ENCODE assay signal across 13 mouse cellular contexts in genomic region chr2:73996986-73997385, GRCm38 (mm10).
"Had no signal": no experiment of that assay in that cellular context is flagged by ENCODE, and none has a peak within 500 bp of the region (broad histone marks: within the 10 kb centered on the region; RNA-seq: fewer than 3 reads in every experiment).

No protein-coding gene starts in this region.

- H3K27me3 ChIP-seq: midbrain, embryonic 15.5 days; stomach, embryonic 15.5 days had no signal

- H3K4me1 ChIP-seq: midbrain, embryonic 13.5 days; midbrain, embryonic 15.5 days; stomach, embryonic 15.5 days had no signal

- H3K27ac ChIP-seq: midbrain, embryonic 13.5 days; midbrain, embryonic 15.5 days; neural tube, embryonic 12.5 days; stomach, embryonic 15.5 days; stomach, postnatal 0 days had no signal

- H3K36me3 ChIP-seq: midbrain, embryonic 13.5 days; midbrain, embryonic 15.5 days; neural tube, embryonic 12.5 days; stomach, embryonic 15.5 days had no signal

- ATAC-seq: midbrain, embryonic 13.5 days; midbrain, embryonic 15.5 days had no signal

- H3K4me2 ChIP-seq: lung, embryonic 14.5 days; midbrain, embryonic 11.5 days; midbrain, embryonic 13.5 days; midbrain, embryonic 15.5 days; neural tube, embryonic 12.5 days; stomach, embryonic 15.5 days had no signal

- H3K4me3 ChIP-seq: midbrain, embryonic 13.5 days; midbrain, embryonic 15.5 days; neural tube, embryonic 12.5 days; stomach, embryonic 15.5 days had no signal

- DNase-seq: lung, adult 18-20 months; lung, embryonic 14.5 days; lung, postnatal 10 days; lung, postnatal 4 days; right cerebral cortex, postnatal 14 days; thymus, adult 2 months; thymus, postnatal 36 days had no signal

- H3K9me3 ChIP-seq: midbrain, embryonic 13.5 days; midbrain, embryonic 15.5 days; neural tube, embryonic 12.5 days; stomach, embryonic 15.5 days had no signal

- H3K9ac ChIP-seq: lung, embryonic 14.5 days; midbrain, embryonic 13.5 days; midbrain, embryonic 15.5 days; neural tube, embryonic 12.5 days; stomach, embryonic 15.5 days had no signal
